Mouse (Mus musculus) CH12.LX (cell line): ENCODE measurements around the gene Pdlim5. TPM values are rescaled to one million over a fixed set of nuclear protein-coding genes. Genes with fewer than 3 reads are reported as not detected.

Experiments used
- DNase-seq: peaks from one replicate; pipeline ENCODE4 v3.0.0-alpha.2; 2013; ENCODE audit errors: extremely low read depth
- H3K27ac ChIP-seq: 2 replicates; pipeline ENCODE4 v1.5.1; 2012; ENCODE audit warnings: low read depth, mild to moderate bottlenecking, control low read depth, moderate library complexity; ENCODE audit not compliant: insufficient read depth
- H3K27me3 ChIP-seq: replicated peaks from 2 replicates; pipeline ENCODE3; 2012; ENCODE audit warnings: inconsistent platforms
- H3K36me3 ChIP-seq, 2 experiments: replicated peaks in 1 of 2; 2 replicates each; pipeline versions ENCODE3 to v1.6.1; 2012; ENCODE audit warnings: inconsistent platforms in 1 of 2, low read length in 1 of 2, mild to moderate bottlenecking in 1 of 2, mixed read lengths in 1 of 2, moderate library complexity in 1 of 2; ENCODE audit not compliant: control insufficient read depth in 1 of 2, insufficient read depth in 1 of 2
- H3K4me1 ChIP-seq, 2 experiments: 2 replicates each; pipeline ENCODE4 v1.6.1; 2012; ENCODE audit warnings: inconsistent platforms in 1 of 2, moderate library complexity in 1 of 2; ENCODE audit not compliant: insufficient read depth in 2 of 2, control insufficient read depth in 1 of 2
- H3K4me2 ChIP-seq: 2 replicates; pipeline ENCODE4 v1.6.1; 2012; ENCODE audit warnings: low read depth, mild to moderate bottlenecking, control low read depth; ENCODE audit not compliant: poor library complexity, insufficient read depth, severe bottlenecking
- H3K4me3 ChIP-seq, 3 experiments: fragments of 150-350 bp in 1 of 3; sonication (generic) in 1 of 3; replicated peaks in 1 of 3; 2 replicates each; pipeline versions ENCODE3 to v1.5.1; 2011 to 2012; ENCODE audit warnings: low read depth in 2 of 3, low read length in 2 of 3, mild to moderate bottlenecking in 2 of 3, moderate library complexity in 2 of 3, control low read depth in 1 of 3, improper control_type of control experiment in 1 of 3, inconsistent platforms in 1 of 3, mixed read lengths in 1 of 3; ENCODE audit not compliant: poor library complexity in 1 of 3
- H3K79me2 ChIP-seq: replicated peaks from 2 replicates; pipeline ENCODE4 v1.6.1; 2012; ENCODE audit warnings: mild to moderate bottlenecking, moderate library complexity; ENCODE audit not compliant: control insufficient read depth, poor library complexity, insufficient read depth, severe bottlenecking; ENCODE audit errors: extremely low read depth
- H3K9ac ChIP-seq: 2 replicates; pipeline ENCODE4 v1.6.1; 2012; ENCODE audit warnings: low read depth, mild to moderate bottlenecking, control low read depth, moderate library complexity; ENCODE audit not compliant: insufficient read depth
- H3K9me3 ChIP-seq: replicated peaks from 2 replicates; pipeline ENCODE3; 2012; ENCODE audit warnings: low read length, inconsistent platforms, mixed read lengths
- BHLHE40 ChIP-seq: IDR thresholded peaks from 2 replicates; pipeline ENCODE4 v1.6.1; 2011; ENCODE audit warnings: mild to moderate bottlenecking, low read depth, low read length, improper control_type of control experiment
- CHD1 ChIP-seq: IDR thresholded peaks from 2 replicates; pipeline ENCODE4 v1.6.1; 2012; ENCODE audit warnings: low read depth, low read length, improper control_type of control experiment, inconsistent platforms
- CHD2 ChIP-seq: IDR thresholded peaks from 2 replicates; pipeline ENCODE4 v1.6.1; 2011; ENCODE audit warnings: low read length, improper control_type of control experiment
- CTCF ChIP-seq, 2 experiments: IDR thresholded peaks in 1 of 2; conservative IDR thresholded peaks in 1 of 2; 2 replicates each; pipeline ENCODE4 v1.5.1; 2011 to 2012; ENCODE audit warnings: low read depth in 2 of 2, low read length in 2 of 2, improper control_type of control experiment in 1 of 2, inconsistent platforms in 1 of 2, mild to moderate bottlenecking in 1 of 2, moderate library complexity in 1 of 2
- E2F4 ChIP-seq: IDR thresholded peaks from 2 replicates; pipeline ENCODE4 v1.6.1; 2011; ENCODE audit warnings: low read depth, low read length, improper control_type of control experiment; ENCODE audit not compliant: insufficient replicate concordance
- EP300 ChIP-seq: IDR thresholded peaks from 2 replicates; pipeline ENCODE4 v1.6.1; 2011; ENCODE audit warnings: low read length, improper control_type of control experiment
- ETS1 ChIP-seq: conservative IDR thresholded peaks from 2 replicates; pipeline ENCODE4 v1.6.1; 2012; ENCODE audit warnings: low read depth, mild to moderate bottlenecking, inconsistent platforms, low read length, improper control_type of control experiment, moderate library complexity
- GABPA ChIP-seq: IDR thresholded peaks from 2 replicates; pipeline ENCODE4 v1.6.1; 2012; ENCODE audit warnings: low read depth, low read length, improper control_type of control experiment, inconsistent platforms; ENCODE audit not compliant: insufficient replicate concordance
- HCFC1 ChIP-seq: IDR thresholded peaks from 2 replicates; pipeline ENCODE4 v1.6.1; 2012; ENCODE audit warnings: low read depth, mild to moderate bottlenecking, inconsistent platforms, low read length, improper control_type of control experiment
- IRF4 ChIP-seq: IDR thresholded peaks from 2 replicates; pipeline ENCODE4 v1.6.1; 2014; ENCODE audit warnings: low read depth, mild to moderate bottlenecking, inconsistent platforms, low read length, improper control_type of control experiment
- JUN ChIP-seq: IDR thresholded peaks from 2 replicates; pipeline ENCODE4 v1.6.1; 2011; ENCODE audit warnings: low read depth, mild to moderate bottlenecking, low read length, improper control_type of control experiment, moderate library complexity; ENCODE audit not compliant: insufficient read depth
- JUND ChIP-seq: conservative IDR thresholded peaks from 2 replicates; pipeline ENCODE4 v1.6.1; 2011; ENCODE audit warnings: low read depth, low read length, improper control_type of control experiment
- MAFK ChIP-seq: IDR thresholded peaks from 2 replicates; pipeline ENCODE4 v1.6.1; 2011; ENCODE audit warnings: low read length, improper control_type of control experiment; ENCODE audit not compliant: insufficient replicate concordance
- MAX ChIP-seq: IDR thresholded peaks from 2 replicates; pipeline ENCODE4 v1.6.1; 2011; ENCODE audit warnings: low read length, improper control_type of control experiment
- MAZ ChIP-seq: IDR thresholded peaks from 2 replicates; pipeline ENCODE4 v1.6.1; 2012; ENCODE audit warnings: low read depth, mild to moderate bottlenecking, inconsistent platforms, low read length, improper control_type of control experiment, moderate library complexity
- MEF2A ChIP-seq: IDR thresholded peaks from 2 replicates; pipeline ENCODE4 v1.6.1; 2014; ENCODE audit warnings: low read depth, mild to moderate bottlenecking, inconsistent platforms, low read length, improper control_type of control experiment, borderline replicate concordance
- MXI1 ChIP-seq: IDR thresholded peaks from 2 replicates; pipeline ENCODE4 v1.6.1; 2011; ENCODE audit warnings: mild to moderate bottlenecking, low read depth, low read length, improper control_type of control experiment
- MYC ChIP-seq: IDR thresholded peaks from 2 replicates; pipeline ENCODE4 v1.6.1; 2011; ENCODE audit warnings: low read depth, mild to moderate bottlenecking, improper control_type of control experiment, low read length
- NRF1 ChIP-seq: IDR thresholded peaks from 2 replicates; pipeline ENCODE4 v1.6.1; 2014; ENCODE audit warnings: low read depth, mild to moderate bottlenecking, inconsistent platforms, low read length, improper control_type of control experiment, moderate library complexity
- POLR2A ChIP-seq: IDR thresholded peaks from 2 replicates; pipeline ENCODE4 v1.6.1; 2011; ENCODE audit warnings: low read depth, mild to moderate bottlenecking, improper control_type of control experiment, low read length
- POLR2AphosphoS2 ChIP-seq: IDR thresholded peaks from 2 replicates; pipeline ENCODE4 v1.6.1; 2011; ENCODE audit warnings: low read depth, low read length, improper control_type of control experiment
- RAD21 ChIP-seq: IDR thresholded peaks from 2 replicates; pipeline ENCODE4 v1.6.1; 2011; ENCODE audit warnings: low read depth, mild to moderate bottlenecking, low read length, improper control_type of control experiment, moderate library complexity
- RCOR1 ChIP-seq: conservative IDR thresholded peaks from 2 replicates; pipeline ENCODE4 v1.6.1; 2012; ENCODE audit warnings: low read depth, mild to moderate bottlenecking, inconsistent platforms, low read length, improper control_type of control experiment
- SIN3A ChIP-seq: IDR thresholded peaks from 2 replicates; pipeline ENCODE4 v1.6.1; 2012; ENCODE audit warnings: low read length, improper control_type of control experiment, inconsistent platforms
- SMC3 ChIP-seq: IDR thresholded peaks from 2 replicates; pipeline ENCODE4 v1.6.1; 2011; ENCODE audit warnings: low read depth, low read length, improper control_type of control experiment
- TBP ChIP-seq: conservative IDR thresholded peaks from 2 replicates; pipeline ENCODE4 v1.6.1; 2011; ENCODE audit warnings: low read depth, low read length, improper control_type of control experiment
- TCF12 ChIP-seq: IDR thresholded peaks from 2 replicates; pipeline ENCODE4 v1.6.1; 2014; ENCODE audit warnings: low read depth, mild to moderate bottlenecking, inconsistent platforms, low read length, improper control_type of control experiment
- UBTF ChIP-seq: IDR thresholded peaks from 2 replicates; pipeline ENCODE4 v1.6.1; 2012; ENCODE audit warnings: low read depth, mild to moderate bottlenecking, inconsistent platforms, low read length, improper control_type of control experiment, moderate library complexity
- USF1 ChIP-seq: IDR thresholded peaks from 2 replicates; pipeline ENCODE4 v1.6.1; 2014; ENCODE audit warnings: low read depth, mild to moderate bottlenecking, inconsistent platforms, low read length, improper control_type of control experiment
- ZC3H11A ChIP-seq: IDR thresholded peaks from 2 replicates; pipeline ENCODE4 v1.6.1; 2012; ENCODE audit warnings: low read depth, mild to moderate bottlenecking, inconsistent platforms, low read length, improper control_type of control experiment
- ZKSCAN1 ChIP-seq: IDR thresholded peaks from 2 replicates; pipeline ENCODE4 v1.6.1; 2012; ENCODE audit warnings: low read depth, inconsistent platforms, low read length, improper control_type of control experiment, borderline replicate concordance
- ZMIZ1 ChIP-seq: IDR thresholded peaks from 2 replicates; pipeline ENCODE4 v1.6.1; 2012; ENCODE audit warnings: low read depth, mild to moderate bottlenecking, inconsistent platforms, low read length, improper control_type of control experiment
- ZNF384 ChIP-seq: IDR thresholded peaks from 2 replicates; pipeline ENCODE4 v1.6.1; 2012; ENCODE audit warnings: low read depth, low read length, improper control_type of control experiment, inconsistent platforms
- dilution Hi-C: fragments of 300-500 bp; cut with MboI; formaldehyde crosslinking; loops from 2 replicates; pipeline ENCODE4 v1.14.3; 2020; ENCODE audit warnings: low sequenced_read_pairs; ENCODE audit not compliant: extremely low pct_unique_long_range_greater_than_20kb, extremely low pct_ligation_motif_present
- in situ Hi-C: fragments of 300-500 bp; cut with MboI; formaldehyde crosslinking; loops from 3 replicates; pipeline ENCODE4 v1.14.3; 2019; ENCODE audit warnings: low sequenced_read_pairs, low pct_ligation_motif_present, low pct_unique_long_range_greater_than_20kb, mixed read lengths
- polyA plus RNA-seq: library from polyadenylated mRNA; unstranded; fragments of >175 nt; gene quantifications from 2 replicates; pipeline ENCODE4 v1.2.1, GENCODE M21; 2012; ENCODE audit warnings: low read depth; ENCODE audit not compliant: insufficient read length
- total RNA-seq, 2 experiments: library from RNA; depleted of rRNA; stranded (reverse); fragments of 300-350 nt in 1 of 2; fragments of >200 nt in 1 of 2; gene quantifications; 2 replicates each; pipeline ENCODE4 v1.2.3; 2012 to 2014

Pdlim5 gene
- total and polyA plus RNA-seq, 3 experiments: 22.0 to 24.6 (median 22.8) TPM

DNA sequence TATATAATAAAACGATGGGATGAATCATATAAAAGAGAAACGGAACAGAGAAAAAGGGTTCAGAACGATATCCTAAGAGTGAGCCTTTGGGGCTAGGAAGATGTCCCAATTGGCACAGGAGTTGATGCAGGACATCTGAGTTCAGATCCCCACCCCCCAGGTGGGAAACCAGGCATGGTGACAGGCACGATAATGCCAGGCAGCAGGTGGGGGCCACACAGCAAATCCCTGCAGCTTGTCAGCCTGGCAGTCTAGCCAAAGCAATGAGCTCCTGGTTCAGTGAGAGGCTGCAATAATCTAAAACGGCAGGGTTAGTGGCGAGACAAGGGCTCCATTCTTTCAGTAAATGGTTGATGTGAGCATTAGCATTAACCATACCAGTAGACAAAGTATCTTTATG lies 33.4 kb downstream of the Pdlim5 start:
- no peak overlapping the region for H3K27ac ChIP-seq
- H3K36me3 ChIP-seq: peaks cover 0 to 1% of the 10 kb centered on the region in 2 experiments
- no peak for TF ChIP-seq MAZ
- TF ChIP-seq NRF1: no peak
- no peak for TF ChIP-seq MYC
- TF ChIP-seq CHD2: no peak
- TF ChIP-seq EP300: no peak
- TF ChIP-seq GABPA: no peak
- TF ChIP-seq ZMIZ1: no peak
- no peak for TF ChIP-seq ZC3H11A
- no peak for TF ChIP-seq CHD1
- no peak for TF ChIP-seq BHLHE40
- TF ChIP-seq UBTF: no peak
- no peak overlapping the region for H3K4me2 ChIP-seq
- no peak overlapping the region for H3K4me3 ChIP-seq
- DNase-seq: no peak
- dilution Hi-C loops (no loop called here), in situ Hi-C loops (no loop called here)
- H3K4me1 ChIP-seq: peaks cover 6 to 23% of the 10 kb centered on the region in 2 experiments; a peak in 3 of 4 replicates
- H3K9ac ChIP-seq: no peak overlapping the region
- H3K27me3 ChIP-seq: no peaks in the 10 kb centered on the region
- no peaks in the 10 kb centered on the region for H3K9me3 ChIP-seq
- H3K79me2 ChIP-seq: no peaks in the 10 kb centered on the region

DNA sequence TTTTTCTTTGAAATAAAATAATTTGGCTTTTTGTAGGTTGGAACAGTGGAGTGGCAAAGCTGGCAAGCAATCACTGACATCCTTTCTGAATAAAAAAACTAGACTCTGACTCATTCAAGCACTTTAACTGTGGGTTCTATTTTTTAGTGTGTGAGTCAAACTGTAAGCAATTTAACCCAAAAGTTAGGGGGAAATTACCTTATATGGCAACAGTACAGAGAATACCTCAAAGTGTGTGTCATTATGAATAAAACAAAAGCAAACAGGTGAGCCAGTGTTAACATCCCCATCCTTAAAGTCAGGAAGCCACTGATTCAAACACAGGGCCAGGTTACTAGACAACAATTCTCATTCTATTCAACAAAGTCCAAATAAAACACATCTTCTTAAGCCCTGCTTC lies 36.5 kb downstream of the Pdlim5 start:
- Histone ChIP-seq H3K79me2 (no peaks in the 10 kb centered on the region), H3K27ac (no peak overlapping the region), H3K9me3 (no peaks in the 10 kb centered on the region), H3K27me3 (no peaks in the 10 kb centered on the region), H3K4me2 (no peak overlapping the region), H3K9ac (no peak overlapping the region), H3K4me1 (peaks cover 9 to 38% of the 10 kb centered on the region in 2 experiments; a peak in 3 of 4 replicates), H3K4me3 (no peak overlapping the region), H3K36me3 (peaks cover 0 to 1% of the 10 kb centered on the region in 2 experiments)
- TF ChIP-seq MYC (no peak), CHD1 (no peak), SMC3 (no peak), MXI1 (no peak), POLR2AphosphoS2 (no peak), BHLHE40 (peak; percentile 80), RCOR1 (peak; percentile 95), TCF12 (peak; percentile 85), ZMIZ1 (no peak), POLR2A (no peak), JUND (peak; percentile 99), NRF1 (no peak), USF1 (no peak), RAD21 (no peak), ETS1 (peak; percentile 78; the same call in 1 of the 2 replicates), CTCF (conservative IDR thresholded peaks at IDR 0.05 in 1 of 2, IDR thresholded peaks at IDR 0.05 in 1 of 2; ENCODE audit: low read depth in 2 of 2, low read length in 2 of 2) (no peak), JUN (peak; percentile 97), IRF4 (peak; percentile 99), MAX (no peak), MEF2A (peak; percentile 97), ZNF384 (peak; percentile 94), TBP (no peak), ZKSCAN1 (no peak), MAFK (peak; percentile 87), SIN3A (no peak), HCFC1 (no peak), E2F4 (no peak), EP300 (peak; percentile 96)
- peak; percentile 80 for DNase-seq
- in situ Hi-C loops: no loop called here
- dilution Hi-C loops: no loop called here
